Mouse (Mus musculus) c-Kit-positive CD71-positive TER-119-negative erythroid progenitor cells, embryonic 14.5 days (primary cell): Measurements from ENCODE around the gene Gm20716.

ENCODE experiments used
- DNase-seq: peaks from one replicate; pipeline ENCODE4 v3.0.0-alpha.2; 2013; ENCODE audit warnings: low read depth

Gene Gm20716

DNA sequence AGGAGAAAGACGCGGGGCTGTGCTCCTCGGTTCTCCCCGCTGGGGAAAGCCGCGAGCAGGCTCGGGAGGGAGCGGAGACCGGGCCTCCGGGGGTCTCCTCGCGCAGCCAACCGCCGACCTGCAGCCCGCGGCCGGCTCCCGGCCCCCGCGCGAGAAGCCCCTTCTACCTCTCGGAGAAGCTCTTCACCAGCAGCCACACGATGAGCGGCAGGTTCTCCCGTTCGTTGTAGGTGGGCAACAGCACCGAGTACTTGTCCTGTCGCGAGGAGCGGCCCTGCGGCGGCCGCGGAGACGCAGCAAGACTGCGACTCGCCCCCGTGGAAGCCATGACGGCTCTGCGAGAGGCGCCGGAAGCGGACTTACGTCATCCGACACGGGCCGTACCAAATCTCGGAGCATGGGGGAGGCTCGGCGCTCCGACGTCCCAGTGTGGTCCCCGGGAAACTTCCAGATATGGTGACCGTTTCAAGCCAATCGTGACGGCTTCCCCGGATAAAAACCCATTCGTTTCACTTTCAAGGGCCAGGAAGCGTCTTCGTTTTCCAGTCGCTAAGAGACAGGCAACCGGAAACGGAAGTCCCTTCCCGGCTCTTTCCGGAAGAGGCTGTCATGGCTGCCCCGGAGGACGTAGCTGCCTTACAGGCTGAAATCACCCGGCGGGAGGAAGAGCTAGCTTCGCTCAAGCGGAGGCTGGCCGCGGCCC, at the start of gene Gm20716, which contains the start of the genes Dpm1 and Mocs3:
Gm20716 (minus strand) TSS at position 339 of the 703 bp plus-strand sequence.
Dpm1 (minus strand) TSS at position 566 of the 703 bp plus-strand sequence.
Mocs3 (plus strand) TSS at position 597 of the 703 bp plus-strand sequence.
- DNase-seq, result peak; percentile 79

DNA sequence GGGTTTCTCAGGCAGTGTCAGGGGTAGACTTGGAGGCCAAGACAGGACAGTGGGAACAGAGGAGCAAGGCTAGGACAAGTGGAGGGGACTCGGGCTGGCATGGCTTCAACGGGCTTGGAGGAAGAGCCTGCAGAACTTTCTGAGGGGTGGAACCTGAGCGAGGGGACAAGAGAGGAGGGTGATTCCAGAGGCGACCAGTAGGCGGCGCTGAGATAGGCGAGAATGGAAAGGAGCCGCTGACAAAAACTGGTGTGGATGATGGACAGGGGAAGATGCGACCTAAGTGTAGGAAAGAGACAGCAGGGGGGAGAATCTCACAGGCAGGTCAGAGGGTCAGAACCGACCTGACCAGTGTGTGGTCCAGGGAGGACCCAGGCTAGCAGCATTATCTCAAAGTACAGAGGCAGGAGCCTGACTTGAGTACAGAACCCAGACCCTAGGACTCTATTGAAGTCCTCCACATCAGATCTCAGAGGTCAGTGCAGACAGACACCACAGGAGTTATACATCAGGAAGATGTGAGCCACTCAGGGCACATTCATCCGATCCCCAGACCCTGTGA, 44.3 kb upstream of the Gm20716 start:
- DNase-seq, result peak; percentile 27

DNA sequence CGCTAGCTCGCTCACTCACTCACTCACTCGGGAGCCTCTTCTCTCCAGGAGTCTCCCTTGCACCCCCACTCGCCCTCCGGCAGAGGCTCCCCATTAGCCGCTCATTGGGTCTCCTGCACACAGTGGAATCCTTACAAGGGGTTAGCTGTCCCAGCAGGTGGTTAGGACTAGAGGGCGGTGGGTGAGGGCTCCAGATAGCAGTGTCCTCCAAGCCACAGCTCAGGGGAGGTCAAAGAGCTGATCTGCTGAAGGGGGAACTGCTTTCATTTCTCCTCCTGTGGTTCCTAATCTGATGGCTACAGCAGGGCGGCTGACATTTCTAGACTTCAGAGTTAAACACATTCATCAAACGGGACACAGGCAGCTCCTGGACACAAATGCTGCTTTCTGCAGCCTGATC, 43.2 kb upstream of the Gm20716 start:
- DNase-seq, result no peak

DNA sequence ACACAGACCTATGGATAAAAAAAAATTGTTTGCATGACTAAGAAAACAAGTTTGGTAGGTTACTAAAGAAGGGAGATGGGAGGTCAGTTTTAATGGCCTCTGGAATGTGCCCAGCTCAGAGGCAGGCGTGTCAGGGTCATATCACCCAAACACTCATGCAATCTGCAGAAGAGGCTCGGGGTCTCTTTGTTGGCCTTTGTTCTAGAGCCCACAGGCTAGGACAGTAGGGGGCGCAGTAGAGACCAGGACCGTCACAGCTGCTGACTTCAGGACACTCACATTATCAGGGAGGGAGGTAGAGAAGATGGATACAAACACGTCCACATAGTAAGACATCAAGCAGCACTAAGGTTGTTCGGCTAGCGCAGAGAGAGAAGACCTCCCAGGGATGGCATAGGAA, 37.9 kb upstream of the Gm20716 start:
- DNase-seq, result no peak

DNA sequence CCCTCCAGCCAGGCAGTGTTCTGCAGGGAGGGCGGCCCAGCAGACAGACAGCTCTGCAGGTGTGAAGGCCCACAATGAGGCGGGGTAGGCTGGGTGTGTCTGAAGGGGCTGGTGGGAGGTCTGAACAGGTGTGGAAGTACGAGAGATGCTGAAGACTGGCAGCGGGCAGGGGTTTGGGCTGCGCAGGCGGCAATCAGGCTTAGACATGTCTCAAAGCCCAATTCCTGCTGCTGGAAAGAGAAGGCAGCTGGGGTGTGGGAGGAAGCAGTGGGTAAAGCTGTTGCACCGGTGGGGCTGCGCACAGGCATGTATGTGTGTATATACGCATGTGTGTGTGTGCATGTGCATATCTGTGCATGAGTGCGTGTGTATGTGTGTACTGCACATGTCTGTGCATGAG, 30.7 kb upstream of the Gm20716 start:
- DNase-seq, result no peak

DNA sequence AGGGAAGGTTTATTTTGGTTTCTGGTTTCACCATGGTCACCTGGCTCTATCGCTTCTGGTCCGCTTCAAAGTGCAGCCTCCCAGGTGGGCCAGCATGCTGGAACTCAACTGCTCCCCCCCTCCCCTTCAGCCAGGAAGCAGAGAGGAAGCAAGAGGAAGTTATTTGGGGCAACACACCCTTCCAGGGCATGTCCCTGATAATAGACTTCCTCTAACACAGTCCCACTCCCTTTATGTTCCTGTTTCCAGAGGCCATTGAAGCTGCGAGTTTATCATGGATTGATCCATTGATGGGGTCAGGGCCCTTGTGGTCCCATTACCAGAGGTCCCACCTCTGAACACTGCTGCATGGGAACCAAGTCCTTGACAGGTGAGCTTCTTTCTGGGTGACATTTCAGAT, 30.0 kb upstream of the Gm20716 start:
- no peak for DNase-seq

DNA sequence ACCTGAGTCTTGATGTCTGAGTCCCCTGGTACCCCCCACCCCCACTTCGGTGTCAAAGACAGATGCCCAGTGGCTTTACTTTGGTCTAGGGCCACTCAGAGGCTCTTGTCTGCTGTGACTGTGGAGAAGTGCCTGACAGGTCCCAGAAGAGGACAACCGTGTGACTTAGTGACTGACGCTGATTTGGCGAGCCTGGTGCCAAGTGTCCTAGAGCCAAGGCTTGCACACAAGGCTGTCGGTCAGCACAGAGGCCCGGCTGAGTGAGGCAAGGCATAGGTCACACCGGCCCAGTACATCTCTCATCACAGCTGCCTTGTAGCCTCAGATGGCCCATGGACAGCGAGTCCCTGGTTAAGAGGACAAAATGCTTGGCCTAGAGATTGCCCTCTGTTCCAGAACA, 28.9 kb upstream of the Gm20716 start:
- DNase-seq, result no peak

DNA sequence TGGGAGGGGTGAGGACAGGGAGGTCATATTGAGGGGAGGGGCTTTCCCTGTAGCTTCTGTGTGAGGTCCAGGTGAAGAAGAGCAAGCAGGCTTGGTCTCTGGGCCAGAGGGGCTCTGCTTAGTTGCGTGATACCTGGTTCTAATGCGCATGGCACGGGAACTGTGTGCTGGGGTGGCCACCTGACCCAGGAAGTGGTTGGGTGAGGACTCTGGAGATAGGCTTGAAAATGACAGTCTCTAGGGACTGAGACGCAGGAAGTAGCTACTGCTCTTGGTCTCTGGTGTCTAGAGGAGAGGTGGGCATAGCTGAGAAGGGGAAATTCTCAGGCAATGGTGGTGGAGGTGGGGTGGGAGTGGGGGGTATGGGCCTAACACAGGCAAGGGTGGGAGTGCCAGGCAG, 27.0 kb upstream of the Gm20716 start:
- no peak for DNase-seq

DNA sequence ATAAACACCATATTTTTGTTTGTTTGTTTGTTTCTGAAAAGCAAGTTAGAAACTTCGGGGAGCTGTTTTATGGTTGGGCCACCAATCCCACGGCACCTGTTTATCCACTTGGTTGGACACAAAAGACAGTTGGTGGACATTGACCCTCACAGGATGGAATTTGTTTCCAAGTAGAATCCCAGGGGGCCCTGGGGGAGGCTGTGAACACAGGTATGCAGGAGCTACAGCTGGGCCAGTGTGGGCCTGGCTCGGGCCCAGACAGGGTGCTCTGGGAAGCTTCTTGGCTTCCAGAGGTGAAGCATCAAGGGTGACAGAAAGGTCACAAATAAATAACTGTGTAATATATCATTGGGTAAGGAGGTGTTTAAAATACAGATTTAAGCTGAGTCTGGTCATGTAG, 26.3 kb upstream of the Gm20716 start:
- no peak for DNase-seq

DNA sequence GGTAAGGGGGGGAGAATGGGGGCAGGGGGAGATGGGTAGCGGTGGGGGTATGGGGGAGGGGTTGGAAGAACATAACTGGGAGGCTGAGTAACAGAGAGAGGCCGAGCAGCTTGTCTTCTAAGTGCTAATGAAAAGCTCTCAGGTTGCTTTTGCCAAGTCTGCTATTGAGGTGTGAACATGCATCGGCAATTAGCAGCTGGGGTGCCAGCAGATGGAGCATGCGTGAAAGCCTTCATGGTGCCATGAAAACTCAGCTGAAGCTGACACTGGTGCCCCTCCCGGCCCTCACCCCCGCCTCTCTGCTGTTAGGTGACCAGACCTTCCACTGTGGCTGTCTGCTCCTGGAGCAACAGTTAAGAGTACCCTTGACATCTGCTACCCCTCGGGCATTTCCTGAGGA, 23.7 kb upstream of the Gm20716 start:
- no peak for DNase-seq

DNA sequence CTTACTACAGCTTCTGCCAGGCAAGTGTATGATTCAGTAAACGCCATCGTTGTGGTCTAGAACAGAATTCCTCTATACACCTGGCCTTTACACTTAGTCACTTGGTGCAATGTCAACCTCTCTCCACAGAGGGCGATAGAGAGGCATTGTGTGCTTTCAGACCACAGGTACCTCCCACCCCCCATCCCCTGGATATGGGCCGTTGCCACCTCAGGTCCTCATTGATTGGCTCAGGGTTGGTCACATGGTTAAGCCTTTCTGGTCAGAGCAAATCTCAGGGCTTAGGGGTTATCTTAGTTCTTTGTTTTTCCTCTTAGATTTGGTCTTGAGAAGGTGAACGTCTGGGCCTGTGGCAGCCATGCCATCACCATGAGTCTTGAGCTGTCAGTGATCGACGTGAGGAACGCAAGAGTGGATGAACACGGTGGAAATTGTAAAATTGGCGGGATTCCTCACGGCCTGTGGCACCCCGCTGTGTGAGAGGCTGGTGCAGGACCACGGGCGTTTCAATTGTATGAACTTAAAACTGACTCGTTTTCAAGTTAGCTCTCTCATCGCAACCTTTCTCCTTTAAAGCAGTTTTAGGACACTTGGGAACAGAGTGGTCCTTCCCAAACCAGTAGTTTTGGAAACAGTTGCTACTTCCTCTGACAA, 22.6 kb upstream of the Gm20716 start:
- no peak for DNase-seq

DNA sequence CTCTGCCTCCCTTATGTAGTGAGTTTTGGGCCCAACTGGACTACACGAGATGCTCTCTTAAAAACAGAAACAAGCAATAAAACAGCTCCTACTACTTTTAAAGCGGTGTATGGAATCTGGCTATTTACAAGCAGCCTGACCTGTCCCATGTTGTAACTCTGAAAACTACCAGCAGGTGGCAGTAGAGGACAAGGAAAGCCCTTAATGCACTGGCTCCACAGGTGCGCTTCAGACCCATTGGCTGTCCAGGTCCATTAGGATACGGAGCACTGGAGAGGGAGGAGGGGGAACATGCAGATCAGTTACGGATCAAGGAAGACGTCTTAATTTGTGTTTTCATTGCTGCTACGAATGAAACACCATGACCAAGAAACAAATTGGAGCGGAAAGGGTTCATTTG, 20.1 kb upstream of the Gm20716 start:
- peak; percentile 82 for DNase-seq

DNA sequence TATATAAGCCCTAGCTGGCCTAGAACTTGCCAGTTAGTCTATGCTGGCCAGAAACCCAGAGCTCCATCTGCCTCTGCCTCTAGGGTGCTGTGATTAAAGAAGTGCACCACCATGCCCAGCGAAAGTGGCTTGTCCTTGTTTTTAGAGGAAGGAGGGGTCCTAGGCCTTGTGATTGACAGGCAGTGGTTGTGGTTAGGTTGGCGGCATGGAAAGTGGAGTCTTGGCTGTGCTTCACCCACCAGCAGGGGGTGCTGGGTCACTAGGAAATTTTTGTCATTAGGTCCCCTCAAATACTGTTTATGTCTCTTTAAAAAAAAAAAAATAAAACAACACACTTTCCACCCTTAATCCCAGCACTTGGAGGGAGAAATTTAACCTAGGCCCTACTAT, 18.7 kb upstream of the Gm20716 start:
- DNase-seq, result no peak

DNA sequence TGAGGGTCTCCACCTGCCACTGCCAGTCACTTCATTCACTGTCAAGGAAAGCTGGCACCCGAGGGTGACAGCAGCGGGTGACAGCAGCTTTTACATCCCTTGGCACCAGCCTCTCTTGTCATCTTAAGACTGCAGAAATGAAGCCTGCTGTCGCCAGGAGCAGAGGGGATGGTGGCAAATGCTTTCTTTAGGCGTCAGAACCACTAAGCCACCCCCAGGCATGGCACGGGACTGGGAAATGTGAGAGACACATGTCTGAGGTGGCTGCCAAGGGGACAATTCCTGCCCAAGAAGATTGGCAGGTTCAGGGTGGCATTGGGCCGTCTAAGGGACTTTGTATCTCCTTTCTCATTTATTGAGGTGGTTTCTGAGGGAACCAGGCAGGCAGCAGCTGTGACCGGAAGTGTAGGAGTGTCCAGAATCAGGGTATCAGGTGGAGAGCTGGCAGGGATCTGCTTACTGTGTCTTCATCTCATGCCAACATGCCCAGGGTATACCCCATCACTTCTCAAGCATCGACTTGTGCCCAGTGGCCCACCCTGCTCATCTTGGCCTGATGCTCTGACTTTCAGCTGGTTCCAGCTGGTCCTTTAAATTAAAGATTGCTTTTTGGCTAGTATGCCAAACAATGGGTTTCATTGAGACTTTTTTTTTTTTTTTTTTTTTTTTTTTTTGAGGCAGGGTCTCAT, 18.1 kb upstream of the Gm20716 start:
- DNase-seq, result no peak

DNA sequence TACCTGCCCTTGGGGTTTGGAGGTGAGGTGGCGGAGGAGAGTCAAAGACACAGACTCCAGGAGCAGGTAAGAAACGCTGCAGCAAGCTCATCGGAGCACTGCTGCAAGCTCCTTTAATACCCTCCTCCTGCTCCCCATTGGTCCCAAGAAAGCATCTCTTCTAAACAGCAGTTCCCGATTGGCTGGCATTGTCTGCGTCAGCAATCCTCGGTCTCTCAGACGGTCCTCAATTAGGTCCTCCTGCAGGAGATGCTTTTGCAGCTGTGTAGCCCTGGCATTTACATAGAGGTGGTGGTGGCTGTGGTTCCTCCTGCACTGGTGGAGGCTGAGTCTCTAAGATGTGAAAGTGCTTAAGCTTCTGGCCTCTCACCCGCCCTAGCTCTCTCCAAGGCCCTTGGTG, 15.4 kb upstream of the Gm20716 start:
- DNase-seq, result no peak

DNA sequence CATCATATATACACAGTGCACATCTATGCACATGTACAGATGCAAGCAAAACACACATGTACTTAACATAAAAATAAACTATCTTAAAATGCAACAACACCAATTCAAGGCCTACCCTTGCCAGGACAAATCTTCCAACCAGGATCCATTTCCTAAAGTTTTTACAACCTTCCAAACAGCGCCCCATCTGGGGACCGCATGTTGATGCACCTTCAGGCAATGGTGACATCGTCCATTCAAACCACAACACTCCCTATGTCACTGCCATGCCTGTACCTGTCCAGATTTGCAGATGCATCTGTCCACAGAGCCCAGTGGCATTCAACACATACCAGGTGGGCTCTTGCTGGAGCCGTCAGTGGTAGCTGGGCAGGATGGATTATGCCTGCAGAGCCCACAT, 13.1 kb upstream of the Gm20716 start:
- DNase-seq, result no peak

DNA sequence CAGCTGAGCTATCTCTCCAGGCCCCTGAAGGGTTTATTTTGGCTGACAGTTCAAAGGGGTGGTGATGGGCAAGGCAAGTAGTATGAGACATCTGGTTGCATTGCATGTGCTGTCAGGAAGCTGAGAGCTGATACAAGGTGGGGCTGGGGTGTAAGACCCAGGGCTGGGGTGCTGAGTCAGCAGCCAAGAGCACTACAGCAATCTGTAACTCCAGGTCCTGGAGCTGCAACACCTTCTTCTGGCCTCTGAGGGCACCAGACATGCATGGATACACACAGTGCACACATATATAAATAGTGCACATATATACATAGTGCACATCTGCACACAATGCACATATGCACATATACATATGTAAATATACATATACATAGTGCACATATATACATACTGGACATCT, 12.7 kb upstream of the Gm20716 start:
- no peak for DNase-seq

DNA sequence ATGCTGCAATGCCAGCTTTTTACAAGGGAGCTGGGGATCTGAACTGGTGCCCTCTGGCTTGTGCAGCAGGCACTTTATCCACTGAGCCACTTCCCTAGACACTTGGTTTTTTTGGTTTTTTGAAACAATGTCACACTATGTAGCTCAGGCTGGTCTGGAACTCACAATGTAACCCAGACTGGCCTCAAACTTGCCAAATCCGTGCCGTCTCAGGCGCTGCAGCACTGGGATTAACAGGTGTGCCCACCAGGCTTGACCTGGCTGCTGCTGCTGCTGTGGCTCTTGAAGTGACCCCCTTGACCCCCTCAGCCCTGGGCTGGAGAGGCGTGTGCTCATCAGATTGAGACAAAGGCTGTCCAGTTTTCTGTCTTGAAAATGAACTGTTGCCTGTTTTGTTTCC, 8.2 kb upstream of the Gm20716 start:
- DNase-seq, result no peak

DNA sequence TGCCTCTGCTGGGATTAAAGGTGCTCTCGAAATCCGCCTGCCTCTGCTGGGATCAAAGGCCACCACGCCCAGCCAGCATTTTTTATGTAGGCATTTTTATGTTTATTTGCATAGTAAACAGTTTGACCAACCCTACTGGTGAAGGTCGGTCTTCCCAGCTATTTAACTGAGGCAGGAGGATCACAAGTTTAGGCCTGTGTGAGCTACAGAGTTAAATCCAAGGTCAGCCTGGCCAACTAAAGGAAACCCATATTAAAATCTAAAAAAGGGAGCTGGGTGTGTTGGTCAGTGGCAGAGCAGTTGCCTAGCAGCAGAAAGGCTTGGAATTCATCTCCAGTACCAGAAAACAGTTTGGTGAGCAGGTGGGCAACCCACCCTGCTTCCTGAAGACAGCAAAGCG, 3.1 kb upstream of the Gm20716 start:
- no peak for DNase-seq

DNA sequence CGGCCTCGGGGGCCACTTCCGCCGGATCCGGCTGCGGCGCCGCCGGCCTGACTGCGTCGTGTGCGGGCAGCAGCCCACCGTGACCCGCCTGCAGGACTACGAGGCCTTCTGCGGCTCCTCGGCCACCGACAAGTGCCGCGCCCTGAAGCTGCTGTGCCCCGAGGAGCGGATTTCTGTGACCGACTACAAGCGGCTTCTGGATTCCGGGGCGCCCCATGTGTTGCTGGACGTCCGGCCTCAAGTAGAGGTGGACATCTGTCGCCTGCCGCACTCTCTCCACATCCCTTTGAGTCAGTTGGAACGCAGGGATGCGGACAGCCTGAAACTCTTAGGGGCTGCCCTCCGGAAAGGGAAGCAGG, 1.3 kb upstream of the Gm20716 start:
- no peak for DNase-seq

DNA sequence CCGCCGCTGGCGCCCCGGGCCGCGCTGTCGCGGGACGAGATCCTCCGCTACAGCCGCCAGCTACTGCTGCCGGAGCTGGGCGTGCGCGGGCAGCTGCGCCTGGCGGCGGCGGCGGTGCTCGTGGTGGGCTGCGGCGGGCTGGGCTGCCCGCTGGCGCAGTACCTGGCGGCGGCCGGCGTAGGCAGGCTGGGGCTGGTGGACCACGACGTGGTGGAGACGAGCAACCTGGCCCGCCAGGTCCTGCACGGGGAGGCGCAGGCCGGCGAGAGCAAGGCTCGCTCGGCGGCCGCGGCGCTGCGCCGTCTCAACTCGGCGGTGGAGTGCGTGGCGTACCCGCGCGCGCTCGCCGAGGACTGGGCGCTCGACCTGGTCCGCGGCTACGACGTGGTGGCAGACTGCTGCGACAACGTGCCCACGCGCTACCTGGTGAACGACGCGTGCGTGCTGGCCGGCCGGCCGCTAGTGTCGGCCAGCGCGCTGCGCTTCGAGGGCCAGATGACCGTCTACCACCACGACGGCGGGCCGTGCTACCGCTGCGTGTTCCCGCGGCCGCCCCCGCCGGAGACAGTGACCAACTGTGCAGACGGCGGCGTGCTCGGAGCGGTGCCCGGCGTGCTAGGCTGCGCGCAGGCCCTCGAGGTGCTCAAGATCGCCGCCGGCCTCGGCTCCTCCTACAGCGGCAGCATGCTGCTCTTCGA, 758 bp upstream of the Gm20716 start:
- DNase-seq, result no peak
